Comparison of ENCODE assay signal across 9 mouse cellular contexts in the genomic region with DNA sequence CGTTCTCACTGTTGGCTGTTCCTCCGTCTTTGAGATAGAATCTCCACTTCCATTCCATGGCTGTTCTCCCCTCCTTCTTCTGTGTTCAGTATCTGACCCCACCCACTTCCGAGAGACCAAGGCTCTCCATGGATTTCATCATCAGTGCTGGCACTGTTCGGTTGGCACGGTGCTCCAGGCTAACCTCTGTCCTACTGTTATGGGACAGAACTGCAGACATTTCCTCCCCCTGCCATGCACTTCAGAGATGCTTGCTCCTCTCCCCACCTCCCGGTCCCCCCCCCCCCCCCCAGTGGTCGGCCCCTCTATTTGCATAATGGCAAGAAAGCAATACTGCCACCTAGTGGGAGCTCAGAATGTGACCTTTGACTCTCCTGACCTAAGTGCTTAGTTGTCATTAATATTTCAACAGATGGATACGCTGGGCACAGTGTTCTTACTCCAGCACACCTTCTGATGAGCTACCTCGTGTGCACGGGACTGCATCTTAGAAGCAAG.
DNase-seq lines count a peak whose midpoint lies in the region; ATAC-seq and TF ChIP-seq lines count a peak whose summit lies in the region.
"Had no signal": no experiment of that assay in that cellular context is flagged by ENCODE, and none has a peak within 500 bp of the region (broad histone marks: within the 10 kb centered on the region; RNA-seq: fewer than 3 reads in every experiment).

No protein-coding gene starts in this region.

- no peaks in the 10 kb centered on the region; the same call in 1 of the 2 replicates for H3K4me1 ChIP-seq in embryonic fibroblast, embryonic 13.5 days (ENCODE audit: control insufficient read depth, insufficient read depth, low read length)
- peaks cover 9% of the 10 kb centered on the region for H3K4me1 ChIP-seq in heart, embryonic 16.5 days (ENCODE audit: control insufficient read depth, insufficient read depth, low read length)
- peaks cover 13% of the 10 kb centered on the region for H3K4me1 ChIP-seq in limb, embryonic 10.5 days
- no peaks in the 10 kb centered on the region for H3K4me1 ChIP-seq in midbrain, embryonic 13.5 days (replicated peaks)

- TF ChIP-seq CTCF in embryonic fibroblast, embryonic 13.5 days (IDR thresholded peaks at IDR 0.05; ENCODE audit: borderline replicate concordance, insufficient read depth, low read length), result no peak

- TF ChIP-seq POLR2A in embryonic fibroblast, embryonic 13.5 days (IDR thresholded peaks at IDR 0.05; ENCODE audit: low read depth, low read length), result no peak

- no peaks in the 10 kb centered on the region for H3K9me3 ChIP-seq in heart, embryonic 16.5 days (replicated peaks; ENCODE audit: control insufficient read depth, low read length)
- no peaks in the 10 kb centered on the region for H3K9me3 ChIP-seq in limb, embryonic 10.5 days (replicated peaks)
- H3K9me3 ChIP-seq in midbrain, embryonic 13.5 days, result no peaks in the 10 kb centered on the region
- H3K9me3 ChIP-seq: neural tube, embryonic 12.5 days had no signal

- H3K4me2 ChIP-seq in heart, embryonic 16.5 days (ENCODE audit: low read depth, low read length), result peak overlapping the region; percentile 35; the same call in 1 of the 2 replicates
- no peak overlapping the region for H3K4me2 ChIP-seq in midbrain, embryonic 13.5 days (replicated peaks)
- H3K4me2 ChIP-seq: neural tube, embryonic 12.5 days had no signal

- peak; percentile 39; the same call in 1 of the 2 replicates for ATAC-seq in heart, embryonic 16.5 days (replicated peaks; ENCODE audit: extremely low read depth, insufficient read depth, low FRiP score)
- 0 out of 2 replicates have a peak, but pooled peaks have one; percentile 43 for ATAC-seq in midbrain, embryonic 13.5 days

- no peak overlapping the region for H3K4me3 ChIP-seq in embryonic fibroblast, embryonic 13.5 days (ENCODE audit: insufficient read depth, low read length)
- no peak overlapping the region for H3K4me3 ChIP-seq in heart, embryonic 16.5 days (ENCODE audit: low read length)
- H3K4me3 ChIP-seq in limb, embryonic 10.5 days, result peak overlapping the region; percentile 28
- no peak overlapping the region for H3K4me3 ChIP-seq in midbrain, embryonic 13.5 days (replicated peaks)
- H3K4me3 ChIP-seq: neural tube, embryonic 12.5 days had no signal

- no peak overlapping the region for H3K9ac ChIP-seq in heart, embryonic 16.5 days (ENCODE audit: low read length)
- H3K9ac ChIP-seq in midbrain, embryonic 13.5 days (replicated peaks), result no peak overlapping the region
- H3K9ac ChIP-seq: neural tube, embryonic 12.5 days had no signal

- DNase-seq in cerebellum, adult 11-12 months, result peak; percentile 53
- no peak for DNase-seq in cerebellum, adult 11 months
- peak; percentile 70 for DNase-seq in adrenal gland, adult 8-10 months
- peak; percentile 65 for DNase-seq in limb, embryonic 10.5 days (ENCODE audit: low spot score)
- peak; percentile 71 for DNase-seq in thymus, postnatal 4 days

- peak overlapping the region; percentile 9; the same call in 1 of the 2 replicates for H3K27ac ChIP-seq in embryonic fibroblast, embryonic 13.5 days (ENCODE audit: insufficient read depth, low read length)
- H3K27ac ChIP-seq in heart, embryonic 16.5 days (ENCODE audit: low read length), result no peak overlapping the region
- H3K27ac ChIP-seq in limb, embryonic 10.5 days, result no peak overlapping the region
- H3K27ac ChIP-seq in midbrain, embryonic 13.5 days, result no peak overlapping the region
- H3K27ac ChIP-seq: neural tube, embryonic 12.5 days had no signal

- no peaks in the 10 kb centered on the region for H3K27me3 ChIP-seq in heart, embryonic 16.5 days (ENCODE audit: control insufficient read depth, insufficient read depth, low read length)
- H3K27me3 ChIP-seq in limb, embryonic 10.5 days (ENCODE audit: low read depth, poor library complexity, severe bottlenecking), result no peaks in the 10 kb centered on the region
- no peaks in the 10 kb centered on the region for H3K27me3 ChIP-seq in midbrain, embryonic 13.5 days
- H3K27me3 ChIP-seq: neural tube, embryonic 12.5 days had no signal

- no peaks in the 10 kb centered on the region for H3K36me3 ChIP-seq in heart, embryonic 16.5 days (ENCODE audit: control insufficient read depth, insufficient read depth)
- no peaks in the 10 kb centered on the region for H3K36me3 ChIP-seq in limb, embryonic 10.5 days
- H3K36me3 ChIP-seq in midbrain, embryonic 13.5 days, result no peaks in the 10 kb centered on the region
- H3K36me3 ChIP-seq: neural tube, embryonic 12.5 days had no signal

- 29% methylated on average over 9 of the region's 10 CpGs for WGBS in heart, embryonic 16.5 days
- 46% methylated on average over 10 of the region's 10 CpGs for WGBS in limb, embryonic 10.5 days
- 41% methylated on average over 10 of the region's 10 CpGs for WGBS in midbrain, embryonic 13.5 days
